Mouse (Mus musculus) myocyte (in vitro differentiated cells): Measurements from ENCODE around the gene Clic1.

Source experiments
- E2F4 ChIP-seq: IDR thresholded peaks from one replicate; pipeline ENCODE4 v1.6.1; 2011; ENCODE audit warnings: mild to moderate bottlenecking, control low read depth, moderate library complexity; ENCODE audit not compliant: insufficient read depth
- MAX ChIP-seq: IDR thresholded peaks from one replicate; pipeline ENCODE4 v1.6.1; 2011; ENCODE audit warnings: low read depth, mild to moderate bottlenecking, control low read depth
- MYOD1 ChIP-seq, 3 experiments: IDR thresholded peaks; one replicate each; pipeline ENCODE4 v1.6.1; 2011; ENCODE audit warnings: control low read depth in 2 of 3, low read depth in 2 of 3, mild to moderate bottlenecking in 2 of 3, moderate library complexity in 1 of 3; ENCODE audit not compliant: insufficient read length in 2 of 3, control insufficient read depth in 1 of 3
- MYOG ChIP-seq, 3 experiments: IDR thresholded peaks; one replicate each; pipeline ENCODE4 v1.6.1; 2011; ENCODE audit warnings: control low read depth in 2 of 3, low read depth in 2 of 3, mild to moderate bottlenecking in 2 of 3; ENCODE audit not compliant: insufficient read length in 2 of 3, control insufficient read depth in 1 of 3, insufficient read depth in 1 of 3
- POLR2A ChIP-seq: IDR thresholded peaks from one replicate; pipeline ENCODE4 v1.6.1; 2011; ENCODE audit warnings: low read depth, mild to moderate bottlenecking, control low read depth, moderate library complexity; ENCODE audit not compliant: insufficient read length
- POLR2AphosphoS2 ChIP-seq: IDR thresholded peaks from one replicate; pipeline ENCODE4 v1.6.1; 2011; ENCODE audit warnings: low read depth, control low read depth; ENCODE audit not compliant: insufficient read length
- REST ChIP-seq: IDR thresholded peaks from one replicate; pipeline ENCODE4 v1.6.1; 2011; ENCODE audit warnings: mild to moderate bottlenecking, control low read depth, moderate library complexity; ENCODE audit not compliant: insufficient read depth, insufficient read length
- TCF12 ChIP-seq: IDR thresholded peaks from one replicate; pipeline ENCODE4 v1.6.1; 2011; ENCODE audit warnings: mild to moderate bottlenecking, control low read depth; ENCODE audit not compliant: poor library complexity, insufficient read depth, severe bottlenecking
- TCF3 ChIP-seq: IDR thresholded peaks from one replicate; pipeline ENCODE4 v1.6.1; 2011; ENCODE audit warnings: low read depth, control low read depth; ENCODE audit not compliant: insufficient read length
- USF1 ChIP-seq: IDR thresholded peaks from one replicate; pipeline ENCODE4 v1.6.1; 2011; ENCODE audit warnings: low read depth, mild to moderate bottlenecking, control low read depth, moderate library complexity

- TF ChIP-seq E2F4 (no peak), POLR2A (peak; percentile 72), TCF3 (no peak), REST (no peak), USF1 (no peak), MAX (no peak), POLR2AphosphoS2 (peak; percentile 89), TCF12 (no peak), MYOG (IDR thresholded peaks at IDR 0.05; ENCODE audit: control insufficient read depth in 1 of 3, insufficient read depth in 1 of 3, insufficient read length in 2 of 3, low read depth in 2 of 3) (no peak), MYOD1 (IDR thresholded peaks at IDR 0.05; ENCODE audit: control insufficient read depth in 1 of 3, insufficient read length in 2 of 3, low read depth in 2 of 3) (peak in 1 of 3 experiments; percentile 13)
These were observed 3.7 kb upstream of the Clic1 start for GRCm38 (mm10) chr17:35045807-35046680.
